Mouse (Mus musculus): ENCODE results near the gene Hormad1.

DNA sequence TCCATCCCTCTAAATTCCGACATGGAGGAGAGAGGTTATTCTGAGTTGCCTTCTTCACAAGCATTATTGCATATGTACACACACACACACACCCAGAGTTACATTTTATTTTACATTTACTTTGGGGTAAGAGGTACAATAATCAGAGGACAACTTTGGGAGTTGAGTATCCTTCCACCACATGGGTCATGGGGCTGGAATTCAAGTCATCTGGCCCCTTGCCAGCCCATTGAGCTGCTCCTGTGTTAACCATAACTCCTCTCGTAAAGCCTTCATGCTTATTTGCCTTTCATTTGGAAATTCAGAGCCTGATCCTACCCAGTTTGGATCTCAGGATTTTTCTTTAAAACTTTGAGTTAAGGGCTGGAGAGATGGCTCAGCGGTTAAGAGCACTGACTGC, 46.6 kb downstream of the Hormad1 start:
- TF ChIP-seq CTCF (IDR thresholded peaks at IDR 0.05; ENCODE audit: low read depth, low read length) (no peak), TAL1 (conservative IDR thresholded peaks at IDR 0.05; ENCODE audit: low read depth, low read length) (no peak), GATA1 (IDR thresholded peaks at IDR 0.05; ENCODE audit: borderline replicate concordance, low read length) (no peak), POLR2AphosphoS5 (IDR thresholded peaks at IDR 0.05; ENCODE audit: insufficient replicate concordance, low read depth, low read length) (no peak), GATA2 (IDR thresholded peaks at IDR 0.05; ENCODE audit: borderline replicate concordance, low read depth, low read length) (no peak)
